Mouse (Mus musculus) thymus, postnatal 4 days (tissue): ENCODE data around the gene RPS10-NUDT3.

Experiments used
- DNase-seq: peaks from one replicate; pipeline ENCODE4 v3.0.0; 2021

Gene RPS10-NUDT3

GRCm38 (mm10) chr17:27634871-27635574 lies at the start of gene RPS10-NUDT3:
Gene RPS10-NUDT3, minus strand, starts transcription at chr17:27635222.
- DNase-seq = peak; percentile 92

- no peak for DNase-seq
Measured at GRCm38 (mm10) chr17:27678924-27679813, 44.1 kb upstream of the RPS10-NUDT3 start.

GRCm38 (mm10) chr17:27677756-27678155 lies 42.7 kb upstream of the RPS10-NUDT3 start:
- DNase-seq = no peak

- no peak for DNase-seq
Measured at GRCm38 (mm10) chr17:27676270-27676669, 41.2 kb upstream of the RPS10-NUDT3 start.

- DNase-seq = no peak
Measured at GRCm38 (mm10) chr17:27675453-27675852, 40.4 kb upstream of the RPS10-NUDT3 start.

GRCm38 (mm10) chr17:27673945-27674344 lies 38.9 kb upstream of the RPS10-NUDT3 start:
- no peak for DNase-seq

GRCm38 (mm10) chr17:27671720-27672119 lies 36.7 kb upstream of the RPS10-NUDT3 start:
- no peak for DNase-seq

GRCm38 (mm10) chr17:27658767-27659166 lies 23.7 kb upstream of the RPS10-NUDT3 start:
- DNase-seq = no peak

- DNase-seq = no peak
Measured at GRCm38 (mm10) chr17:27657123-27657522, 22.1 kb upstream of the RPS10-NUDT3 start.

GRCm38 (mm10) chr17:27656414-27656813 lies 21.4 kb upstream of the RPS10-NUDT3 start:
- no peak for DNase-seq

GRCm38 (mm10) chr17:27656011-27656399 lies 21.0 kb upstream of the RPS10-NUDT3 start:
- peak; percentile 84 for DNase-seq

- DNase-seq = peak; percentile 83
Measured at GRCm38 (mm10) chr17:27655089-27656010, 20.3 kb upstream of the RPS10-NUDT3 start, which contains the start of gene Pacsin1. Gene Pacsin1, plus strand, starts transcription at chr17:27655509.

- DNase-seq = no peak
Measured at GRCm38 (mm10) chr17:27653253-27653959, 18.4 kb upstream of the RPS10-NUDT3 start.

GRCm38 (mm10) chr17:27652046-27652790 lies 17.2 kb upstream of the RPS10-NUDT3 start:
- DNase-seq = peak; percentile 67

- DNase-seq = no peak
Measured at GRCm38 (mm10) chr17:27650586-27650985, 15.6 kb upstream of the RPS10-NUDT3 start.

- DNase-seq = peak; percentile 80
Measured at GRCm38 (mm10) chr17:27650160-27650559, 15.1 kb upstream of the RPS10-NUDT3 start.

- DNase-seq = no peak
Measured at GRCm38 (mm10) chr17:27645807-27646206, 10.8 kb upstream of the RPS10-NUDT3 start.

- DNase-seq = peak; percentile 51
Measured at GRCm38 (mm10) chr17:27644572-27644971, 9.6 kb upstream of the RPS10-NUDT3 start.

GRCm38 (mm10) chr17:27643756-27644155 lies 8.7 kb upstream of the RPS10-NUDT3 start:
- no peak for DNase-seq

GRCm38 (mm10) chr17:27643101-27643500 lies 8.1 kb upstream of the RPS10-NUDT3 start:
- DNase-seq = no peak

GRCm38 (mm10) chr17:27642491-27643062 lies 7.6 kb upstream of the RPS10-NUDT3 start:
- no peak for DNase-seq
